Mouse (Mus musculus) erythroblast, embryonic 14.5 days (primary cell): ENCODE data around the gene Gtf2h2.

Source experiments
- GATA1 ChIP-seq: IDR thresholded peaks from 2 replicates; pipeline ENCODE4 v1.6.1; 2012; ENCODE audit warnings: low read length, inconsistent platforms, mixed read lengths
- TAL1 ChIP-seq: IDR thresholded peaks from 3 replicates; pipeline ENCODE4 v1.6.1; 2012; ENCODE audit warnings: low read length, inconsistent platforms, mixed read lengths

- TF ChIP-seq GATA1 (no peak), TAL1 (no peak)
These were observed 26.8 kb upstream of the Gtf2h2 start for GRCm38 (mm10) chr13:100519162-100519561.
